In the genomic region with DNA sequence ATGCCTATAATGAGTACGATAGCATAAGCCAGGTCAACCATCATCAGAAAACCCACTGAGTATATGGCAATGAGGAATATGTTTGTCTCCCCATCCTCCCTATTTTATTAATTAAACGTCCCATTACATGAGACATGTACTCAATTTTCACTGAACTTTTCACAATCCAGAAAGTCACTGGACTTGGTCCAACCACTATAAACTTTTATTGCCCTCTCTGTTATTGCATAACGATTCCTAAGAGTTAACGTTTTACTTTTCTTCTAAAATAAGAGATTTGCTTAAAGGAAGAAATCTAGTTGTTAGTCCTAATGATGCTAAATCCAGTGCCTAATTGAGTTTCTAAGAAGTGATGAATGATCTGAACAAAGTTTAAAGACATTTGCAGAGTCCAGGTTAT, we compare ENCODE assay signal across 22 mouse cellular contexts.
DNase-seq lines count a peak whose midpoint lies in the region; ATAC-seq and TF ChIP-seq lines count a peak whose summit lies in the region.
"Had no signal": no experiment of that assay in that cellular context is flagged by ENCODE, and none has a peak within 500 bp of the region (broad histone marks: within the 10 kb centered on the region; RNA-seq: fewer than 3 reads in every experiment).

No protein-coding gene starts in this region.

- no peak for ATAC-seq in limb, embryonic 14.5 days (ENCODE audit: low FRiP score, low read depth)
- ATAC-seq in midbrain, embryonic 11.5 days (ENCODE audit: low FRiP score): no peak
- ATAC-seq in midbrain, embryonic 14.5 days (ENCODE audit: low FRiP score, low TSS enrichment): no peak
- ATAC-seq: forebrain, embryonic 14.5 days had no signal

- peak; percentile 79 for DNase-seq in kidney, adult 2 months
- no peak for DNase-seq in kidney, postnatal 4 days
- peak; percentile 58 for DNase-seq in limb, embryonic 14.5 days (ENCODE audit: low spot score)
- no peak for DNase-seq in limb, embryonic 10.5 days (ENCODE audit: low spot score)
- DNase-seq in midbrain, embryonic 11.5 days (ENCODE audit: low spot score, missing footprints): peak; percentile 31
- no peak for DNase-seq in midbrain, embryonic 14.5 days
- DNase-seq in thymus, postnatal 4 days: no peak
- DNase-seq in layer of hippocampus, adult 2 months (ENCODE audit: low spot score in 2 of 2): no peak
- DNase-seq: adrenal gland, postnatal 10 days; cerebellum, adult 11 months; cerebellum, adult 8-10 months; cerebellum, postnatal 14 days; embryo, embryonic 11 days; gastrocnemius, adult 2 months; gastrocnemius, postnatal 36 days; heart, adult 11 months; heart, postnatal 36 days had no signal

- no peaks in the 10 kb centered on the region for H3K36me3 ChIP-seq in kidney, adult 2 months (ENCODE audit: control insufficient read depth, insufficient read depth, low read length)
- H3K36me3 ChIP-seq in limb, embryonic 14.5 days (ENCODE audit: control insufficient read depth, insufficient read depth, low read length): no peaks in the 10 kb centered on the region
- H3K36me3 ChIP-seq in limb, embryonic 10.5 days: no peaks in the 10 kb centered on the region
- H3K36me3 ChIP-seq in midbrain, embryonic 11.5 days (ENCODE audit: control insufficient read depth, insufficient read depth, low read length): no peaks in the 10 kb centered on the region
- H3K36me3 ChIP-seq in midbrain, embryonic 14.5 days (ENCODE audit: control insufficient read depth, insufficient read depth, low read length): no peaks in the 10 kb centered on the region
- H3K36me3 ChIP-seq: embryonic facial prominence, embryonic 15.5 days; forebrain, embryonic 10.5 days; heart, embryonic 13.5 days had no signal

- H3K4me1 ChIP-seq in kidney, adult 2 months (ENCODE audit: control insufficient read depth, insufficient read depth, low read length): peaks cover 5% of the 10 kb centered on the region; the same call in 1 of the 2 replicates
- H3K4me1 ChIP-seq in limb, embryonic 14.5 days (ENCODE audit: control insufficient read depth, insufficient read depth, low read length): no peaks in the 10 kb centered on the region; the same call in 1 of the 2 replicates
- H3K4me1 ChIP-seq in limb, embryonic 10.5 days: no peaks in the 10 kb centered on the region
- H3K4me1 ChIP-seq in midbrain, embryonic 11.5 days (ENCODE audit: control insufficient read depth, insufficient read depth, low read length): no peaks in the 10 kb centered on the region
- H3K4me1 ChIP-seq in midbrain, embryonic 14.5 days (ENCODE audit: control insufficient read depth, insufficient read depth, low read length): no peaks in the 10 kb centered on the region
- H3K4me1 ChIP-seq: embryonic facial prominence, embryonic 15.5 days; forebrain, embryonic 10.5 days; heart, embryonic 13.5 days had no signal

- H3K4me3 ChIP-seq in kidney, adult 2 months (ENCODE audit: insufficient read depth, low read depth, low read length): no peak overlapping the region
- no peak overlapping the region for H3K4me3 ChIP-seq in limb, embryonic 14.5 days (replicated peaks; ENCODE audit: low read length)
- H3K4me3 ChIP-seq in limb, embryonic 10.5 days: no peak overlapping the region
- H3K4me3 ChIP-seq in midbrain, embryonic 11.5 days (ENCODE audit: low read depth, low read length): no peak overlapping the region
- no peak overlapping the region for H3K4me3 ChIP-seq in midbrain, embryonic 14.5 days (replicated peaks; ENCODE audit: low read depth, low read length)
- no peak overlapping the region for H3K4me3 ChIP-seq in layer of hippocampus, adult 2 months
- H3K4me3 ChIP-seq: embryonic facial prominence, embryonic 15.5 days; erythroblast, embryonic 14.5 days; forebrain, embryonic 10.5 days; gastrocnemius, adult 2 months; heart, embryonic 13.5 days had no signal

- H3K27me3 ChIP-seq in kidney, adult 2 months (replicated peaks; ENCODE audit: control insufficient read depth, insufficient read depth, low read length): no peaks in the 10 kb centered on the region; the same call in 1 of the 2 replicates
- no peaks in the 10 kb centered on the region for H3K27me3 ChIP-seq in limb, embryonic 14.5 days (ENCODE audit: control insufficient read depth, insufficient read depth, low read length)
- no peaks in the 10 kb centered on the region for H3K27me3 ChIP-seq in limb, embryonic 10.5 days (ENCODE audit: low read depth, poor library complexity, severe bottlenecking)
- H3K27me3 ChIP-seq in midbrain, embryonic 11.5 days (ENCODE audit: control insufficient read depth, insufficient read depth, low read length): no peaks in the 10 kb centered on the region
- no peaks in the 10 kb centered on the region for H3K27me3 ChIP-seq in midbrain, embryonic 14.5 days (ENCODE audit: control insufficient read depth, insufficient read depth, low read length)
- H3K27me3 ChIP-seq: embryonic facial prominence, embryonic 15.5 days; heart, embryonic 13.5 days had no signal

- no peaks in the 10 kb centered on the region for H3K9me3 ChIP-seq in limb, embryonic 14.5 days (ENCODE audit: control insufficient read depth, low read length)
- H3K9me3 ChIP-seq in limb, embryonic 10.5 days (replicated peaks): no peaks in the 10 kb centered on the region
- H3K9me3 ChIP-seq in midbrain, embryonic 11.5 days (ENCODE audit: control insufficient read depth, low read length): no peaks in the 10 kb centered on the region
- no peaks in the 10 kb centered on the region for H3K9me3 ChIP-seq in midbrain, embryonic 14.5 days (ENCODE audit: control insufficient read depth, low read length)
- H3K9me3 ChIP-seq: embryonic facial prominence, embryonic 15.5 days; forebrain, embryonic 10.5 days had no signal

- no peak overlapping the region for H3K4me2 ChIP-seq in limb, embryonic 14.5 days (replicated peaks; ENCODE audit: low read depth, low read length, severe bottlenecking)
- no peak overlapping the region for H3K4me2 ChIP-seq in midbrain, embryonic 11.5 days
- no peak overlapping the region for H3K4me2 ChIP-seq in midbrain, embryonic 14.5 days (ENCODE audit: low read length)
- H3K4me2 ChIP-seq: embryonic facial prominence, embryonic 15.5 days; heart, embryonic 13.5 days had no signal

- H3K27ac ChIP-seq in kidney, adult 2 months (ENCODE audit: insufficient read depth, low read depth, low read length): no peak overlapping the region
- no peak overlapping the region for H3K27ac ChIP-seq in limb, embryonic 14.5 days (replicated peaks; ENCODE audit: low read depth, low read length)
- no peak overlapping the region for H3K27ac ChIP-seq in limb, embryonic 10.5 days
- no peak overlapping the region for H3K27ac ChIP-seq in midbrain, embryonic 11.5 days (ENCODE audit: low read depth, low read length)
- H3K27ac ChIP-seq in midbrain, embryonic 14.5 days (replicated peaks; ENCODE audit: low read depth, low read length): no peak overlapping the region
- H3K27ac ChIP-seq in layer of hippocampus, adult 2 months: no peak overlapping the region
- H3K27ac ChIP-seq: embryonic facial prominence, embryonic 15.5 days; forebrain, embryonic 10.5 days; gastrocnemius, adult 2 months; heart, embryonic 13.5 days had no signal

- no peak for TF ChIP-seq POLR2A in kidney, adult 2 months (IDR thresholded peaks at IDR 0.05; ENCODE audit: low read depth, low read length)
- TF ChIP-seq POLR2A in limb, embryonic 14.5 days (IDR thresholded peaks at IDR 0.05; ENCODE audit: borderline replicate concordance, extremely low read depth, insufficient read depth, insufficient read length): no peak

- no peak overlapping the region for H3K9ac ChIP-seq in limb, embryonic 14.5 days (ENCODE audit: low read depth, low read length, severe bottlenecking)
- H3K9ac ChIP-seq in midbrain, embryonic 11.5 days (ENCODE audit: low read length): no peak overlapping the region
- no peak overlapping the region for H3K9ac ChIP-seq in midbrain, embryonic 14.5 days (replicated peaks; ENCODE audit: low read length)
- H3K9ac ChIP-seq: embryonic facial prominence, embryonic 15.5 days; heart, embryonic 13.5 days had no signal

- TF ChIP-seq CTCF in kidney, adult 2 months (conservative IDR thresholded peaks at IDR 0.05; ENCODE audit: insufficient read depth, insufficient read length, low read depth, low read length): no peak
- no peak for TF ChIP-seq CTCF in layer of hippocampus, adult 2 months (conservative IDR thresholded peaks at IDR 0.05)

- WGBS in kidney, adult 2 months: 28% methylated on average over 4 of the region's 4 CpGs
- 24% methylated on average over 4 of the region's 4 CpGs for WGBS in limb, embryonic 14.5 days
- WGBS in limb, embryonic 10.5 days: 70% methylated on average over 4 of the region's 4 CpGs
- 95% methylated on average over 4 of the region's 4 CpGs for WGBS in midbrain, embryonic 11.5 days
- 96% methylated on average over 4 of the region's 4 CpGs for WGBS in midbrain, embryonic 14.5 days

Comparison
In these comparisons a context has a peak if more than half of its experiments do, and no peak if none do; other contexts are left out.
1. DNase-seq: peak in kidney, adult 2 months (single experiment), limb, embryonic 14.5 days (single experiment) and midbrain, embryonic 11.5 days (single experiment); none in kidney, postnatal 4 days (0 of 2), limb, embryonic 10.5 days (single experiment), midbrain, embryonic 14.5 days (single experiment), thymus, postnatal 4 days (single experiment) and layer of hippocampus, adult 2 months (0 of 2).